ENCODE assay signal across 8 mouse cellular contexts in genomic region chrX:12077601-12077980, GRCm38 (mm10).
DNase-seq lines count a peak whose midpoint lies in the region; ATAC-seq and TF ChIP-seq lines count a peak whose summit lies in the region.

No protein-coding gene starts in this region.

- H3K4me2 ChIP-seq in limb, embryonic 12.5 days = peak overlapping the region; percentile 82

- TF ChIP-seq CTCF in small intestine, adult 2 months (IDR thresholded peaks at IDR 0.05; ENCODE audit: extremely low read depth, insufficient read length, insufficient replicate concordance, low read depth, low read length) = no peak

- no peak for TF ChIP-seq POLR2A in small intestine, adult 2 months (IDR thresholded peaks at IDR 0.05; ENCODE audit: low read depth, low read length)

- peaks cover 10% of the 10 kb centered on the region; the same call in 1 of the 2 replicates for H3K9me3 ChIP-seq in megakaryocyte, embryonic 14.5 days
- no peaks in the 10 kb centered on the region for H3K9me3 ChIP-seq in limb, embryonic 12.5 days

- no peak for ATAC-seq in megakaryocyte, adult 5-6 weeks (ENCODE audit: poor library complexity, severe bottlenecking)
- ATAC-seq in limb, embryonic 12.5 days (ENCODE audit: insufficient number of reproducible peaks, insufficient read depth, low FRiP score, low TSS enrichment, low read depth) = no peak

- peak overlapping the region; percentile 64 for H3K9ac ChIP-seq in limb, embryonic 12.5 days (replicated peaks)

- peaks cover 71% of the 10 kb centered on the region for H3K27me3 ChIP-seq in megakaryocyte, embryonic 14.5 days (replicated peaks)
- H3K27me3 ChIP-seq in limb, embryonic 12.5 days = peaks cover 98% of the 10 kb centered on the region
- no peaks in the 10 kb centered on the region for H3K27me3 ChIP-seq in small intestine, adult 2 months (ENCODE audit: control insufficient read depth, insufficient read depth, low read length)

- 0 out of 2 replicates have a peak overlapping the region, but pooled peaks have one; percentile 7 for H3K27ac ChIP-seq in limb, embryonic 12.5 days
- H3K27ac ChIP-seq in small intestine, adult 2 months (ENCODE audit: insufficient read depth, low read depth, low read length) = no peak overlapping the region

- peak overlapping the region; percentile 95 for H3K4me3 ChIP-seq in megakaryocyte, embryonic 14.5 days (replicated peaks)
- peak overlapping the region; percentile 63 for H3K4me3 ChIP-seq in limb, embryonic 12.5 days (replicated peaks)
- peak overlapping the region; percentile 69 for H3K4me3 ChIP-seq in small intestine, adult 2 months (ENCODE audit: low read depth, low read length)

- H3K4me1 ChIP-seq in megakaryocyte, embryonic 14.5 days = peaks cover 46% of the 10 kb centered on the region
- peaks cover 39% of the 10 kb centered on the region for H3K4me1 ChIP-seq in limb, embryonic 12.5 days (replicated peaks)
- H3K4me1 ChIP-seq in small intestine, adult 2 months (ENCODE audit: control insufficient read depth, insufficient read depth, insufficient read length, low read length) = peaks cover 7% of the 10 kb centered on the region

- DNase-seq in cerebellum, adult 9-11 months = peak; percentile 8
- DNase-seq in cerebellum, postnatal 10 days = no peak
- DNase-seq in adrenal gland, adult 8-10 months = no peak
- no peak for DNase-seq in embryo, embryonic 9.5 days (ENCODE audit: extremely low spot score)

- no peaks in the 10 kb centered on the region for H3K36me3 ChIP-seq in megakaryocyte, embryonic 14.5 days (replicated peaks; ENCODE audit: low read length)
- H3K36me3 ChIP-seq in limb, embryonic 12.5 days = no peaks in the 10 kb centered on the region
- no peaks in the 10 kb centered on the region for H3K36me3 ChIP-seq in small intestine, adult 2 months (ENCODE audit: control insufficient read depth, insufficient read depth, low read length)

- WGBS in limb, embryonic 12.5 days = under 1% methylated on average over 22 of the region's 22 CpGs
- WGBS in small intestine, adult 2 months = 7% methylated on average over 22 of the region's 22 CpGs
